Mouse (Mus musculus) MEL (cell line): ENCODE data around the gene Gm20388. TPM values are rescaled to one million over a fixed set of nuclear protein-coding genes. Genes with fewer than 3 reads are reported as not detected.

Source experiments
- DNase-seq: peaks from one replicate; pipeline ENCODE4 v3.0.0; 2011; ENCODE audit warnings: low read depth, low spot score
- H3K27ac ChIP-seq: 2 replicates; pipeline ENCODE4 v1.5.1; 2012; ENCODE audit warnings: low read depth, mild to moderate bottlenecking, control low read depth, low read length, moderate library complexity; ENCODE audit not compliant: control insufficient read depth
- H3K27me3 ChIP-seq, 2 experiments: fragments of 150-350 bp in 1 of 2; sonication (generic) in 1 of 2; 2 replicates each; pipeline ENCODE4 v1.6.1; 2012; ENCODE audit warnings: low read length in 2 of 2, mild to moderate bottlenecking in 2 of 2, improper control_type of control experiment in 1 of 2, moderate library complexity in 1 of 2; ENCODE audit not compliant: insufficient read depth in 2 of 2, control insufficient read depth in 1 of 2
- H3K36me3 ChIP-seq, 2 experiments: 2 replicates each; pipeline ENCODE4 v1.6.1; 2012 to 2014; ENCODE audit warnings: low read length in 2 of 2, improper control_type of control experiment in 1 of 2, inconsistent platforms in 1 of 2, mild to moderate bottlenecking in 1 of 2; ENCODE audit not compliant: insufficient read depth in 2 of 2, control insufficient read depth in 1 of 2
- H3K4me1 ChIP-seq, 2 experiments: fragments of 150-350 bp in 1 of 2; sonication (generic) in 1 of 2; 2 replicates each; pipeline ENCODE4 v1.6.1; 2012; ENCODE audit warnings: low read length in 2 of 2, improper control_type of control experiment in 1 of 2, mild to moderate bottlenecking in 1 of 2; ENCODE audit not compliant: insufficient read depth in 2 of 2, control insufficient read depth in 1 of 2
- H3K4me3 ChIP-seq, 2 experiments: fragments of 150-350 bp in 1 of 2; sonication (generic) in 1 of 2; 2 replicates each; pipeline ENCODE4 v1.5.1; 2012; ENCODE audit warnings: low read depth in 2 of 2, low read length in 2 of 2, mild to moderate bottlenecking in 2 of 2, moderate library complexity in 2 of 2, control low read depth in 1 of 2, improper control_type of control experiment in 1 of 2; ENCODE audit not compliant: control insufficient read depth in 1 of 2, insufficient read depth in 1 of 2
- H3K79me2 ChIP-seq: 2 replicates; pipeline ENCODE4 v1.6.1; 2012; ENCODE audit warnings: mild to moderate bottlenecking, low read length, moderate library complexity; ENCODE audit not compliant: control insufficient read depth, poor library complexity, insufficient read depth
- H3K9ac ChIP-seq: 2 replicates; pipeline ENCODE4 v1.6.1; 2012; ENCODE audit warnings: low read depth, mild to moderate bottlenecking, control low read depth, low read length, moderate library complexity; ENCODE audit not compliant: control insufficient read depth, poor library complexity, severe bottlenecking
- H3K9me3 ChIP-seq: fragments of 150-350 bp; sonication (generic); replicated peaks from 2 replicates; pipeline ENCODE4 v1.6.1; 2012; ENCODE audit warnings: mild to moderate bottlenecking, low read length, improper control_type of control experiment, moderate library complexity; ENCODE audit not compliant: insufficient read depth
- BHLHE40 ChIP-seq: IDR thresholded peaks from 2 replicates; pipeline ENCODE4 v1.6.1; 2012; ENCODE audit warnings: low read depth, mild to moderate bottlenecking, inconsistent platforms, low read length, improper control_type of control experiment, borderline replicate concordance
- CHD1 ChIP-seq: IDR thresholded peaks from 2 replicates; pipeline ENCODE4 v1.6.1; 2012; ENCODE audit warnings: low read depth, mild to moderate bottlenecking, inconsistent platforms, low read length, improper control_type of control experiment
- CHD2 ChIP-seq: IDR thresholded peaks from 2 replicates; pipeline ENCODE4 v1.6.1; 2011; ENCODE audit warnings: low read length, improper control_type of control experiment
- CTCF ChIP-seq, 3 experiments: IDR thresholded peaks in 2 of 3; conservative IDR thresholded peaks in 1 of 3; 2 replicates each; pipeline ENCODE4 v1.5.1; 2011 to 2012; ENCODE audit warnings: low read length in 3 of 3, low read depth in 2 of 3, mild to moderate bottlenecking in 2 of 3, improper control_type of control experiment in 1 of 3, inconsistent platforms in 1 of 3, mixed read lengths in 1 of 3, moderate library complexity in 1 of 3; ENCODE audit not compliant: control insufficient read depth in 1 of 3, insufficient read depth in 1 of 3, poor library complexity in 1 of 3, severe bottlenecking in 1 of 3
- E2F4 ChIP-seq: IDR thresholded peaks from 2 replicates; pipeline ENCODE4 v1.6.1; 2011; ENCODE audit warnings: low read depth, low read length, improper control_type of control experiment, borderline replicate concordance
- ELF1 ChIP-seq: IDR thresholded peaks from 2 replicates; pipeline ENCODE4 v1.6.1; 2014; ENCODE audit warnings: low read depth, mild to moderate bottlenecking, inconsistent platforms, low read length, improper control_type of control experiment, moderate library complexity
- EP300 ChIP-seq, 2 experiments: IDR thresholded peaks; 2 replicates each; pipeline ENCODE4 v1.6.1; 2011; ENCODE audit warnings: improper control_type of control experiment in 2 of 2, low read length in 2 of 2, low read depth in 1 of 2, mild to moderate bottlenecking in 1 of 2
- ETS1 ChIP-seq: IDR thresholded peaks from 2 replicates; pipeline ENCODE4 v1.6.1; 2012; ENCODE audit warnings: low read depth, mild to moderate bottlenecking, inconsistent platforms, low read length, improper control_type of control experiment, moderate library complexity
- HCFC1 ChIP-seq: IDR thresholded peaks from 2 replicates; pipeline ENCODE4 v1.6.1; 2012; ENCODE audit warnings: low read depth, mild to moderate bottlenecking, inconsistent platforms, low read length, improper control_type of control experiment, moderate library complexity
- JUND ChIP-seq: IDR thresholded peaks from 2 replicates; pipeline ENCODE4 v1.6.1; 2011; ENCODE audit warnings: low read depth, mild to moderate bottlenecking, improper control_type of control experiment, low read length
- KAT2A ChIP-seq: conservative IDR thresholded peaks from 2 replicates; pipeline ENCODE4 v1.6.1; 2012; ENCODE audit warnings: low read depth, low read length, improper control_type of control experiment, inconsistent platforms
- MAFK ChIP-seq: IDR thresholded peaks from 2 replicates; pipeline ENCODE4 v1.6.1; 2011; ENCODE audit warnings: low read depth, mild to moderate bottlenecking, low read length, improper control_type of control experiment, borderline replicate concordance
- MAX ChIP-seq: IDR thresholded peaks from 2 replicates; pipeline ENCODE4 v1.6.1; 2011; ENCODE audit warnings: low read length, improper control_type of control experiment
- MAZ ChIP-seq: IDR thresholded peaks from 2 replicates; pipeline ENCODE4 v1.6.1; 2012; ENCODE audit warnings: low read depth, mild to moderate bottlenecking, inconsistent platforms, low read length, improper control_type of control experiment
- MEF2A ChIP-seq: IDR thresholded peaks from 2 replicates; pipeline ENCODE4 v1.6.1; 2014; ENCODE audit warnings: low read depth, mild to moderate bottlenecking, inconsistent platforms, low read length, improper control_type of control experiment; ENCODE audit not compliant: poor library complexity, insufficient replicate concordance, severe bottlenecking; ENCODE audit errors: extremely low read depth
- MXI1 ChIP-seq: IDR thresholded peaks from 2 replicates; pipeline ENCODE4 v1.6.1; 2011; ENCODE audit warnings: mild to moderate bottlenecking, low read depth, low read length, improper control_type of control experiment
- MYB ChIP-seq: IDR thresholded peaks from 2 replicates; pipeline ENCODE4 v1.6.1; 2011; ENCODE audit warnings: mild to moderate bottlenecking, low read depth, low read length, improper control_type of control experiment
- MYC ChIP-seq: IDR thresholded peaks from 2 replicates; pipeline ENCODE4 v1.6.1; 2011; ENCODE audit warnings: low read depth, mild to moderate bottlenecking, low read length, improper control_type of control experiment, moderate library complexity
- NRF1 ChIP-seq: IDR thresholded peaks from 2 replicates; pipeline ENCODE4 v1.6.1; 2014; ENCODE audit warnings: low read depth, mild to moderate bottlenecking, inconsistent platforms, low read length, improper control_type of control experiment, moderate library complexity; ENCODE audit not compliant: poor library complexity, insufficient read depth, severe bottlenecking
- POLR2A ChIP-seq, 2 experiments: IDR thresholded peaks; 2 replicates each; pipeline ENCODE4 v1.6.1; 2011 to 2012; ENCODE audit warnings: low read length in 2 of 2, mild to moderate bottlenecking in 2 of 2, control low read depth in 1 of 2, improper control_type of control experiment in 1 of 2, low read depth in 1 of 2, moderate library complexity in 1 of 2; ENCODE audit not compliant: control insufficient read depth in 1 of 2, insufficient read depth in 1 of 2, poor library complexity in 1 of 2
- POLR2AphosphoS2 ChIP-seq: IDR thresholded peaks from 2 replicates; pipeline ENCODE4 v1.6.1; 2011; ENCODE audit warnings: low read length, improper control_type of control experiment
- POLR2AphosphoS5 ChIP-seq: IDR thresholded peaks from 2 replicates; pipeline ENCODE4 v1.6.1; 2012; ENCODE audit warnings: low read depth, borderline replicate concordance, mild to moderate bottlenecking, inconsistent platforms, low read length, moderate library complexity, mixed read lengths
- RCOR1 ChIP-seq: IDR thresholded peaks from 2 replicates; pipeline ENCODE4 v1.6.1; 2012; ENCODE audit warnings: low read depth, mild to moderate bottlenecking, inconsistent platforms, low read length, improper control_type of control experiment
- SIN3A ChIP-seq: IDR thresholded peaks from 2 replicates; pipeline ENCODE4 v1.6.1; 2012; ENCODE audit warnings: low read length, improper control_type of control experiment, inconsistent platforms
- SMC3 ChIP-seq: IDR thresholded peaks from 2 replicates; pipeline ENCODE4 v1.6.1; 2011; ENCODE audit warnings: low read depth, low read length, improper control_type of control experiment
- TBP ChIP-seq: IDR thresholded peaks from 2 replicates; pipeline ENCODE4 v1.8.0; 2011; ENCODE audit warnings: low read depth, low read length, improper control_type of control experiment
- TCF12 ChIP-seq: IDR thresholded peaks from 2 replicates; pipeline ENCODE4 v1.6.1; 2014; ENCODE audit warnings: low read depth, mild to moderate bottlenecking, inconsistent platforms, low read length, improper control_type of control experiment, moderate library complexity
- UBTF ChIP-seq: IDR thresholded peaks from 2 replicates; pipeline ENCODE4 v1.6.1; 2012; ENCODE audit warnings: low read depth, mild to moderate bottlenecking, inconsistent platforms, low read length, improper control_type of control experiment, moderate library complexity, borderline replicate concordance; ENCODE audit not compliant: insufficient read depth
- USF2 ChIP-seq, 2 experiments: IDR thresholded peaks; 2 replicates each; pipeline ENCODE4 v1.6.1; 2011 to 2012; ENCODE audit warnings: improper control_type of control experiment in 2 of 2, low read length in 2 of 2, borderline replicate concordance in 1 of 2, inconsistent platforms in 1 of 2, low read depth in 1 of 2, mild to moderate bottlenecking in 1 of 2; ENCODE audit not compliant: insufficient read depth in 1 of 2
- ZC3H11A ChIP-seq: IDR thresholded peaks from 2 replicates; pipeline ENCODE4 v1.6.1; 2012; ENCODE audit warnings: low read depth, mild to moderate bottlenecking, inconsistent platforms, low read length, improper control_type of control experiment
- ZKSCAN1 ChIP-seq: IDR thresholded peaks from 2 replicates; pipeline ENCODE4 v1.6.1; 2012; ENCODE audit warnings: low read depth, mild to moderate bottlenecking, inconsistent platforms, low read length, improper control_type of control experiment, moderate library complexity
- ZMIZ1 ChIP-seq: IDR thresholded peaks from 2 replicates; pipeline ENCODE4 v1.6.1; 2012; ENCODE audit warnings: low read depth, mild to moderate bottlenecking, inconsistent platforms, low read length, improper control_type of control experiment, moderate library complexity
- ZNF384 ChIP-seq: IDR thresholded peaks from 2 replicates; pipeline ENCODE4 v1.6.1; 2012; ENCODE audit warnings: low read depth, mild to moderate bottlenecking, inconsistent platforms, low read length, improper control_type of control experiment
- polyA plus RNA-seq, 2 experiments: library from polyadenylated mRNA; stranded (reverse) in 1 of 2; unstranded in 1 of 2; fragments of >175 nt in 1 of 2; fragments of >200 nt in 1 of 2; gene quantifications; 2 replicates each; pipeline versions ENCODE4 v1.2.1 to v1.2.4; 2012; ENCODE audit warnings: low replicate concordance in 2 of 2, low read depth in 1 of 2; ENCODE audit not compliant: insufficient read length in 2 of 2, insufficient read depth in 1 of 2, missing spikeins in 1 of 2
- total RNA-seq: library from RNA; depleted of rRNA; stranded (reverse); fragments of 300-350 nt; gene quantifications from 2 replicates; pipeline ENCODE4 v1.2.3, GENCODE M21; 2012

Gene Gm20388
- total and polyA plus RNA-seq, 3 experiments: 11.1 to 17.8 TPM; not detected in 1

DNA sequence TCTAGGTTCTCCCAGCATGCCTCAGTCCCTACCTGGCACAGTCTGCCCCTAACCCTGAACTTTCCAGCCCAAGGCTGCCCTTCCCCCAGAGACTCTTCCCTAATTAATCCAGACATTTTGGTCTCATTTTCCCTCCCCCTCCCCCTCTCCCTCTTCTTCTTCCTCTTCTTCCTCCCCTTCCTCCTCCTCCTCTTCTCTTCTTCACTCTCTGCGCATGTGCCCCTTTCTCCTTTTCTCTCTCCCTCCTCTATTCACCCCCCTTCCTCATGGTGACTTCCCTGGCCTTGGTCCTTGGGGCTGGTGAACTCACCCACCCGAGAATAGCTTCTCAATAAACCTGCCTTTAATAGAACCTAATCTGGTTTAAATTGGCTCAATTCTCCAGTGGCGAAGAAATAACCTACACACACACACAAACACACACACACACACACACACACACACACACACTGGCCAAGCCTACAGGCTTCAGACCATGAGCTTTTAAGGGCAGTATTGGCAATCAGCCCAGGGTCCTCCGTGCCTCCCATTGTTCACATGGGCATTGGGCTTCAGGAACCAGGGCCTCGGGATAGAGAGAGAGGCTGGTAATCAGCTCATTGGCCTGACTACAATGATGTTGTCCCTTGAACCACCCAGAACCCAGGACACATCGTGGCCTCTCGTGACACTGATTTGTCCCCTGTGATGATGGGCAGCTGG is 432.4 kb downstream of the Gm20388 start (continued):
- TF ChIP-seq POLR2AphosphoS2: no peak; the same call in 1 of the 2 replicates

DNA sequence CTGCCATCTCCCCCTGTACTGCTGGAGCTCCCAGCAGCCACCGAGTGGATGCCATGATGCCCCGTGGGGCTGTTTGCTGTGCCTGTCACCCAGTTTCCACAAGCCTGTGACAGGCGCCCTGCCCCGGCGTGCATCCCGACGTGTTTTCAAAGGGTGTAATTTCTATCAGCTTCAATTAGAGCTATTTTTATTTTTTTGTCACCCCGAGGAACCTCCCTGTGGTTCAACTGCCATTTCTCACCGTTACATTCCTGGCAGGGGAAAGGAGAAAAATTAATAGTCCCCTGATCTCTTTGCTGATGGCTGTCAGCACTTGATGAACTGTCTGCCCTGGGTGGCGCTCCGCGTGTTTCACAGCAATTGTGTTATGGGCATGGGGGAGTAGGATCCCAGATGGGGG is 432.9 kb downstream of the Gm20388 start:
- H3K36me3 ChIP-seq: peaks cover 0 to 12% of the 10 kb centered on the region in 2 experiments; a peak in 2 of 4 replicates
- H3K79me2 ChIP-seq: no peaks in the 10 kb centered on the region; the same call in 1 of the 2 replicates
- peak; percentile 76 for DNase-seq
- H3K4me3 ChIP-seq: peak overlapping the region; percentile 22 to 45
- no peaks in the 10 kb centered on the region for H3K27me3 ChIP-seq
- H3K27ac ChIP-seq: peak overlapping the region; percentile 88
- peak overlapping the region; percentile 69 for H3K9ac ChIP-seq
- peaks cover 12 to 31% of the 10 kb centered on the region in 2 experiments for H3K4me1 ChIP-seq
- H3K9me3 ChIP-seq: no peaks in the 10 kb centered on the region
- no peak for TF ChIP-seq MAZ
- TF ChIP-seq ZC3H11A: no peak
- no peak for TF ChIP-seq ZMIZ1
- TF ChIP-seq POLR2AphosphoS5: no peak
- TF ChIP-seq MYC: no peak; the same call in 1 of the 2 replicates
- TF ChIP-seq SIN3A: peak; percentile 91
- no peak for TF ChIP-seq KAT2A
- no peak for TF ChIP-seq CHD2
- peak; percentile 99 for TF ChIP-seq MYB
- 0 out of 2 replicates have a peak, but pooled peaks have one; percentile 11 for TF ChIP-seq TBP
- TF ChIP-seq HCFC1: no peak
- TF ChIP-seq UBTF: no peak
- TF ChIP-seq CTCF (IDR thresholded peaks at IDR 0.05 in 2 of 3, conservative IDR thresholded peaks at IDR 0.05 in 1 of 3; ENCODE audit: control insufficient read depth in 1 of 3, insufficient read depth in 1 of 3, low read depth in 2 of 3, low read length in 3 of 3, poor library complexity in 1 of 3, severe bottlenecking in 1 of 3): no peak
- TF ChIP-seq MXI1: peak; percentile 72; the same call in 1 of the 2 replicates
- no peak for TF ChIP-seq E2F4
- TF ChIP-seq ZNF384: peak; percentile 60; the same call in 1 of the 2 replicates
- TF ChIP-seq CHD1: no peak
- TF ChIP-seq MAX: peak; percentile 10; the same call in 1 of the 2 replicates
- TF ChIP-seq EP300 (IDR thresholded peaks at IDR 0.05; ENCODE audit: low read depth in 1 of 2, low read length in 2 of 2): peak; percentile 79 to 95; a peak in 3 of 4 replicates
- TF ChIP-seq BHLHE40: no peak
- no peak for TF ChIP-seq USF2 (IDR thresholded peaks at IDR 0.05; ENCODE audit: borderline replicate concordance in 1 of 2, insufficient read depth in 1 of 2, low read depth in 1 of 2, low read length in 2 of 2)
- TF ChIP-seq RCOR1: no peak
- TF ChIP-seq MEF2A: peak; percentile 95
- TF ChIP-seq ETS1: peak; percentile 81
- TF ChIP-seq SMC3: no peak
- TF ChIP-seq TCF12: peak; percentile 81
- TF ChIP-seq NRF1: no peak
- no peak; a peak in 1 of 4 replicates for TF ChIP-seq POLR2A (IDR thresholded peaks at IDR 0.05; ENCODE audit: control insufficient read depth in 1 of 2, insufficient read depth in 1 of 2, low read depth in 1 of 2, low read length in 2 of 2, poor library complexity in 1 of 2)
- TF ChIP-seq POLR2AphosphoS2: peak; percentile 58
- TF ChIP-seq MAFK: no peak
- TF ChIP-seq ELF1: no peak
- no peak for TF ChIP-seq JUND
- TF ChIP-seq ZKSCAN1: no peak
